Mouse (Mus musculus): ENCODE data around the gene Cacna1c. TPM values are rescaled to one million over a fixed set of nuclear protein-coding genes. Genes with fewer than 3 reads are reported as not detected.

Gene Cacna1c
- 10 to 100 TPM; 72.7 to 76.0 TPM for total RNA-seq (2021)
- long read RNA-seq, partial matches to known transcripts = 2 of 18 reads
- long read RNA-seq, other reads (novel, unspliced or antisense) = 16 of 18 reads

DNA sequence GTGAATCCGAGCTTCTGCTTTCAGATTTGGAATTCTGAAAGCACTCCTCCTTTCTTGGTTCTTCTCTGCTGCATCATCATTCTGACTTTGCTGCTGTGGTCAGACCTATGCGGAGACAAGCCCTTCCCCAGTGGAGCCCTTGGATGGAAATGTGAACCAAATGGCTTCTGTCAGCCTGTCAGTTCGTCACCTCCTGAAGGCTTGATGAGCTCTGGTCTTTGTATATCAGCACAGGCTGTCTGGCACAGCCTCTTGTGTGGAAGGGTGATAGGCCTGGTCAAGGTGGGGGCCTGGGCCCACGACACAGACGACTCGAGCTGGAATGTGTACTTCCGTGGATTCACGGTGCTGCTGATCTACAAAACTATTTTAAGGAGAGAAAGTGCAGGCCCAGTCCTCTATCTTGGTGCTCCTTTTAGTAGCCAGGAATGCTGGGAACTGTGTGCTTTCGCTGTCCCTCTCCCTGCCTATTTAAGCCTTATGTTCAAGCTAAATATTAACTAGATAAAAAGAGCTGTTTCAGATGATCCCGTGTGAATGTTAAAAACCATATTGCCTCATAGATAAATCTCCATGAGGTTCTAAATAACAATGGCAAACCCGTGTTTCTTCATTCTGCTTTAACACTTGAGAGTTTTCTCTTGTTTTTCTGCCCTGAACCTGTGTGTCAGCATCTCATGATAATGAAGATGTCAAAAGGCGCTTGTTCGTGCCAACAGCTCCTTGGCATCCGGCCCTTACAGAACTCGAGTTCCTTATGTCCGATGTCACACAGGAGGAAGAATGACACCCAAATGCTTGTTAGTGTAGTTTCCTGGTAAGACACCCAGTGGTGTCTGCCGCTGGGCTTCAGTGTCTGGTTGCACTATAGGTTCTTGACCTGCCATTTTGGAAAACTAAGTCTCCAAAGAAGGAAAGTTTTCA is at the start of gene Cacna1c:
Gene Cacna1c (minus strand): TSS at position 37 of the 924 bp plus-strand sequence.
- DNase-seq (ENCODE audit: low spot score in 2 of 2) = no peak

DNA sequence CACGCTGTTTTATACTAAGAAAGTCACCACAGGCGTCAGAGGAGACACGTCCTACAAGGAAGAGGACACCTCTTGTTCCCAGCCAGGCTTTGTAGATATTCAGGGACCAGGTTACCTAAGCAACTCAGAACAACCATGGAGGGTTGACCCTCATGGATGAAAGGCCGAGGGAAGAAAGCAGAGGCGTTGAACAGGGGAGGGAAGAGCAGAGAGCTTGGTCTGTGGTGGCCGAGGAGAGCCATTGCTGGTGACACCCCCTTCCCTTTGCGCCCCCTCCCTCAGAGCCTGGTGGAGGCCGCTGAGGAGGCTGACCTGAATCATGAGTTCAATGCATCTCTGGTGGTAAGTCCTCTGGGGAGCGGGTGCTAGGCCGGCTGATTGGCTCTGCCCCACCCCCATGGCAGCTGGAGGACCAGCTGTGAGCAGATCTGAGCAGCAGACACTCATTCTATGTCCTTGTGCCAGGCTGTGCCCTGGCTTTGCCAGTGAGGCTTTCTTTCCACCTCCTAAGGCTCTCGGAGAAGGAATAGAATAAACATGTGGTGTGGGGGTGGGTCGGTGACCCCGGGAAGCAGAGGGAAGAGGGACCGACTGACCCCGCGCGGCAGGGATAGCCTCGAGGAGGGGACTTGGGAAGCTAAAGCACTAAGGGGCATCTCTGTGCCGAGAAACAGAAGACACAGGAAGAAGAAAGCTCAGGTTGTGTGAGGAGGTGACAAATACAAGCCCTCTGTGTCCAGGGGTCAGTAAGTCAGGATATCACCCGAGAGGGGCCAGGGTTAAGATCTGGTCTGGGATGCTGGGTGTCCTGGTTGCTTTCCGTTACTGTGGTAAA is 44.9 kb upstream of the Cacna1c start:
- DNase-seq (ENCODE audit: low spot score in 2 of 2) = no peak

- DNase-seq (ENCODE audit: low spot score in 2 of 2) = no peak
These were observed 44.0 kb upstream of the Cacna1c start for GRCm38 (mm10) chr6:119240256-119240655.

DNA sequence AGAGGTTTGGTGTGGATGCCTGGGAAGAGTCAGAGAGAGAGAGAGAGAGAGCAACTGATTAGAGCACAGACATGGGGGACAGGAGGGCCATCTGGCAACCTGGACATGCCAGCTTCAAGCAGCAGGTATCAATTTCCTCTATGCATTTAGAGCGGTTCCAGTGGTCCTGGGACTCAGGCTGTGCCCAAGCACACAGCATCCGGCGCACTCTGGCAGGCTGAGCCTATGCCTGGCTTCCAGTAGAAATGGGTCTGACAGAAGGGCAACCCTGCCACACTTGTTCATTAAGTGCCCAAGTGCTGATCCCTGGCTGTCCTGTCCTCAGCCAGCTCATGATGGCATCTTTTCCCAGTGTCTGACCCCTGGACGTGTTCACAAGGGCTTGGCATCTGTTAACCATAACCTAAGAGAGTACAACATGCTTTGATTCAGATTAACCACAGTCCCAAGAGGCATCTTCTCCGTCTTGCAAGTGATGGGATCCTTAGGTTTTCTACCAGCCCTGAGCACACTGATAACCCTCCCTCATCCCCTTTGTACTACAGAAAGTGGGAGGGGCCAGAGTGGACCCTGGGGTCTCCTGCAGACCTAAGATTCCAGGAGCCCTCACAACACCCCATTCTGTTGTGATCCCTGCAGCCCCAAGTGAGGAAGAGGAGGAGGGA is 43.3 kb upstream of the Cacna1c start:
- no peak for DNase-seq (ENCODE audit: low spot score in 2 of 2)

- peak; percentile 90 to 91 for DNase-seq (ENCODE audit: low spot score in 2 of 2)
These were observed 41.3 kb upstream of the Cacna1c start for GRCm38 (mm10) chr6:119237427-119237989.

DNA sequence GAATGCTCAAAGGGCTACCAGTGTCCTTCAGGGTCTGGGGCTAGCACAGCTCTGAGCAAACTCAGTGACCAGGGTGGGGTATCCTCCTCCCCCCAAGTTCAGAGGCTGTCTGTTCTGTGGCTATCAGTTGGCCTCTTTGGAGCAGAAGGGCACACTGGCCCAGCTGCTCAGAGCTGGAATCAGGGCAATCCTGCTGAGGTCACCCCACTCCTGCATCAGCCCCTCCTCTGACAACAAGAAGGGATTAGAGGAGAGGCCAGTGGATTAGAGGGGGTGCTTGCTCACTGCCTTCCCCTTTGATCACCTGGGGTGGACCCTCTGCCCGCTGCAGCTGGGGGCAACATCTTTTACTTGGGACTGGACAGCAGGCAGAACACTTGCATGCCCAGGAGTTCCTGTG is 40.0 kb upstream of the Cacna1c start, which contains the start of gene Cacna2d4:
Gene Cacna2d4 (plus strand): TSS at position 286 of the 400 bp plus-strand sequence.
- DNase-seq (ENCODE audit: low spot score in 2 of 2) = no peak

DNA sequence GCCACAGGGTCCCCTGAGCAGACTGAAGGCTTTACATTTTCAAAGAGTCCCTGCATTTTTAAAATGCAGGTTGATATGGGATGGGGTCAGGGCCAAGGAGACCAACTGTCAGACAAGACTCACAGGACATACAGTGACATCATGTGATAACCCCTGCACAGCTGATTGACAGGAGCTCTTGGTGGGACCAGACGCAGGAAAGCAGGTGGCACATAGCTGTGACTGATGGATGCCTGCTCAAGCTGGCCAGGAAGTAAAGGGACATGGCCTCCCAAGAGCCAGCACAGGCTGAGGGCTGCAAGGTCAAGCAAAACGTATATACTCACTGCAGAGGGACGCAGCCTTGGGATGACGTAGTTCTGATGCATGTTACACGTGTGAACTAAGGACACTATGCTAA is 39.2 kb upstream of the Cacna1c start:
- no peak for DNase-seq (ENCODE audit: low spot score in 2 of 2)

GRCm38 (mm10) chr6:119233066-119233465 is 36.8 kb upstream of the Cacna1c start:
- DNase-seq (ENCODE audit: low spot score in 2 of 2) = no peak

DNA sequence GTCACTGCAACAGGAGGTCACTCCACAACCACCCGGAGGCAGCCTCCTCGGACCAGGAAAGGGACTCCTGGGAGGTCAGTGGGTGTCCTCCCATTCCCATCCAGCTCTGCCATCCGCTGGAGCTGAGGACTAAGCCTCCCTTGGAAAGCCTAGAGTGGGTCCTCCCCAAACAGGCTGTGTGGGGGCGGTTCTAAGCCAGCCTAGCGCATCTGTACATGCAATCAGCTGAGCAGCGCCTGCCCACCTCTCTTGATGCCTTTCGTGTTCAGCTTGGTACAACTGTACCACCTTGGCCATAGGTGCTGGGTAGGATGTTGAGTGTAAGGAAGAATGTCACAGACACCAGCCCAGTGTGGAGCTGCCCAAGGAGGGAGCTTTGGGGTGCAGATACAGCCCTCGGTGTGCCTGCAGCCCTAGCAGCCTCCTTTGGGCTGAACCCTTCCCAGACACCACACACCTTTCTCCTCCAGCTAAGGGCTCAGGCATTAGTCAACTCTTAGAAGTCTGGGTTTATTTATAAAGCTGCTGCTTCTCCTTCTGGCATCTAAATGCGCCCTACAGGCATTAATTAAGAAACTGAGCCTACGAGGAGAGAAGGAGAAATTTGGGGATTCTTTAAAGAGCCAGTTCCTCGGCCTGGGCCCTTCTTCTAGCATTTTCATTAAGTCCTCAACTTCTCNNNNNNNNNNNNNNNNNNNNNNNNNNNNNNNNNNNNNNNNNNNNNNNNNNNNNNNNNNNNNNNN is 32.8 kb upstream of the Cacna1c start:
- peak in 1 of 2 experiments; percentile 14 for DNase-seq (ENCODE audit: low spot score in 2 of 2)

DNA sequence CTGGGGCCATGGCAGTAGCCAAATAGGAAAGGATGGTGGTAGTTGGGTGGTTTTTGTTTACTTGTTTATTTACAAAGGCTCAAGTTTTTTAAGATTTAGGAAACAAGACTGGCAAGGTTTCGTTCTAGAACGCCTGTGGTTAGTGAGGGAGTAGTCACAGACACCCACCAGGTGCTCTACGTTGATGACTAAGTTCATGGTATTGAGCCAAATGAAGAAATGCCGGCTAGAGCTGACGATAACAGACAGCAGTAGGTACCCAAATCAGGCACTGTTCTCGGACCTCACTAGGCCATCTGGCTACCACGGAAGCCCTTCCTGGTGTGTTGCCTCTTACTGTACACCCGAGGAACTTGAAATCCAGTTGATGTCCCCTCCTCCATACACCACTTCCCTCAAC is 30.8 kb upstream of the Cacna1c start:
- DNase-seq (ENCODE audit: low spot score in 2 of 2) = no peak

- peak in 1 of 2 experiments; percentile 17 for DNase-seq (ENCODE audit: low spot score in 2 of 2)
These were observed 29.5 kb upstream of the Cacna1c start for GRCm38 (mm10) chr6:119225731-119226130.

DNA sequence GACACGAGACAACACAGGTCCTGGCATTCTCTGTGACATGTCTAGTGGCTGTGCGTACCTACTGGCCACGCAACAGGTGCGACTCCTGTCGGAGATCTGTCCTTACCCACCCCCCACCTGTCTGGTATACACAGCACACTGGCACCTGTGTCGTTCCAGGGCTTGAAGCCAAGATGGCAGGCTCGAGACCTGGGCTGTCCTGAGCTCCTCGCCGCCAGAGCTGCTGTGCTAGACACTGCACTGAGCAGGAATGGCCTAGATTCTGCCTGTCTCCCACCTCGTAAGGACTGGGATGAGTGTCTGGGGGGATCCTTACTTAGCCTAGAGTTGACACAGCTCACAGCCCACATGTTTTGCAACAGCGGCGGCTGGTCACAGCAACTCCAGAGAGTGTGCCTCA is 29.0 kb upstream of the Cacna1c start:
- peak in 1 of 2 experiments; percentile 14 for DNase-seq (ENCODE audit: low spot score in 2 of 2)

DNA sequence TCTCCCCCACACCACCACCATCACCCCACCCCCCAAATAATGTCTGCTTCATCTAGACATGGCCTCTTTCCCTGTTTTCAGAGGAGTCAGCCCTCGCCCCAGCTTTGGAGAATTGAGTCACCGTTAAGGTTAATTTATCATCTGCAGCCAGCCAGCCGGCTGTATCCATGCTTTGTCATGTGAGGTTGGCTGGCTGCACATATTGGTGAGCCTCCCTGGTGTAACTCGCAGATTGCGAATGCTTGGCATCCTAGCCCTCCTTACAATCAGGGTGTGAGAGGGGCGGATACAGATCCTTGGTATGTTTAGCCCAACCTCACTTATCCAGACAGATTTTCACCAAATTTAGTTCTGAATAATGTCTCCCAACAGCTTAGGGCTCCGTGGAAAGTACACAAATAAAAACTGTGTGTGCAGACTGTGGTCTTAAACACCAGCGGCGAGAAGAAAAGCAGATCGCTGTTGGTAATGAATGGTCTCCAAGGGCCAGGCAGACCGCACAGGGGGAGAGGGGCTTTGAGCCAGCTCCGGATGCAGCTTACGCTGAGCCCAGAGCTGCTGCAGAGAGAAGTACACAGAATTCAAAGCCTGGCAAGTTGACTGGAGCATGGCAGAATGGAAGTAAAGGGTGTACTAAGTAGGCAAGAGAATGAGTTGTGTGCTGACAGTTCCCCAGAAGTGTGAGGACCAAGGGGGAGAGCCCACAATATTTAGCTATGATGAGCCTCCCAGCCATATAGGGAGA is 28.4 kb upstream of the Cacna1c start:
- peak; percentile 41 to 54 for DNase-seq (ENCODE audit: low spot score in 2 of 2)

GRCm38 (mm10) chr6:119220297-119220696 is 24.1 kb upstream of the Cacna1c start:
- DNase-seq (ENCODE audit: low spot score in 2 of 2) = peak; percentile 77

DNA sequence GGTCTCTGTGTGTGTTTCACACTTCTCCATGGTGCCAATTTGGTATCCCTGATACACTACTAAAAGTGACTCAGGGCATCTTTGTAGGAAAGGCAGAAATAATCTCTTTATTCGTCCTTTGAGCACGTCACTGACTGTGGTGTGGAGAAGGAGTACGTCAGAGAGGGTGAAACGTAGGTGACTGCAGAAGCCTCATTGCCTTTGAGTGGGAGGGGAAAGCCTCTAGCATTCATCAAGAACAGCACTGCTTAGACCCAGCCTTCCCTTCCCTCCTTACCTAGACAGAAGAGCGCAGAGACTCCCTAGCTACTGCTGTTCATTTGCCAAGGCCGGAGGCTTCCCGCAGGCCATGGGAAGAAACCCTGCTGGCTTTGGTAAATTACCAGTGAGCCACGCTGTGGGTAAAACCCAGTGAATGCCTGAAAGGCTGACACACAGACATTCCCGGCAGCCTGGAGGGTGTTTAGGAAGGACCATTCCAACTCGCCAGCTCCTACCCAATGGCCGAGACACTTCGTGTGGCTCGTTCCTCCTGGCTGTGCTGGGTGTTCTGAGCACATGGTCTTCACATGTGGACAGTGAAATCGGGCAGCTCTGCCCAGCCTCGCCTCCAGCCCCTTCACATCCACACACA is 23.1 kb upstream of the Cacna1c start:
- DNase-seq (ENCODE audit: low spot score in 2 of 2) = no peak

- DNase-seq (ENCODE audit: low spot score in 2 of 2) = no peak
These were observed 22.4 kb upstream of the Cacna1c start for GRCm38 (mm10) chr6:119218591-119218990.

DNA sequence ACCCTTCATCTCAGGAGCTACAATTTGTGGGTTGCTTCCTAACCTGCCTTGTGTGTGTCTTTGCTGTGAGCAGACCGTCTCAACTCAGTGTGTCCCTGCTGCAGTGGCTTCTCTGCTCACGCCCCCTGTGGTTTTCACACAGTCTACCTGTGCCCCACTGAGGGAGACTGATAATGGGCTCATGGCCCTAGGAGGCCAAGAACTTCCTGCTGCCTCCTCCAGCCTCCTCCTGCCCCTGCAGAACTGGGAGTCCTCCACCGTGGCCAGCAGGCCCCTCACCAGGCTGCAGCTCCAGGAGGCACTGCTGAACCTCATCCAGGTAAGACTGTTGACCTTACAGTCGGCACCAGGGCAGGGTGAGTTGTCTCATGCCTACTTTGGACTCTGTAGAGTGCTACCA is 21.4 kb upstream of the Cacna1c start:
- no peak for DNase-seq (ENCODE audit: low spot score in 2 of 2)

GRCm38 (mm10) chr6:119215040-119215613 is 18.9 kb upstream of the Cacna1c start:
- DNase-seq (ENCODE audit: low spot score in 2 of 2) = no peak

DNA sequence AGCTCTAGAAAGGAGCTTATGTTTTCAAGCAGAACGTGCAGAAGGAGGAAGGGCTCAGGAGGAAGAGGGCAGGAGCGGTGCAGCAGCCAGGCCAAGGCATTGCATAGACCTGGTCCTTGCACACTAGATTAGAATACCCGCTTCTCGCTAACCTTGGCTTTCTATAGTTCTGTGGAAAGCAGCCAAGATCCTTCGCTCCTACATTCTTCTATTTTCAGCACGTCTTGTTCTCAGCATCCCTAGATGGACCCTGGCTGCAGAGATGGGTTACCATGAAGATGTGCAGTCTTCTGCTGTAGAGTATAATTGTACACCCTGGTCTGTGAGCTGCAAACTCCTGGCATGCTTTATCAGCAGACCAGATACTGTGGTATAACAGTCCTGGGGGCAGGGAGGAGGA is 18.0 kb upstream of the Cacna1c start:
- DNase-seq (ENCODE audit: low spot score in 2 of 2) = no peak
